Mouse (Mus musculus) small intestine, adult 2 months (tissue): Measurements from ENCODE around the gene Prlr.

Experiments
- CTCF ChIP-seq: fragments of 200-500 bp; IDR thresholded peaks from 2 replicates; pipeline ENCODE4 v1.5.1; 2012; ENCODE audit warnings: low read depth, mild to moderate bottlenecking, control low read depth, inconsistent platforms, low read length, moderate library complexity, mixed read lengths; ENCODE audit not compliant: insufficient replicate concordance, insufficient read length; ENCODE audit errors: extremely low read depth
- POLR2A ChIP-seq: fragments of 200-500 bp; IDR thresholded peaks from 2 replicates; pipeline ENCODE4 v1.6.1; 2012; ENCODE audit warnings: low read depth, mild to moderate bottlenecking, control low read depth, inconsistent platforms, low read length, moderate library complexity

- TF ChIP-seq POLR2A (no peak), CTCF (no peak)
These were observed 61.4 kb downstream of the Prlr start for GRCm38 (mm10) chr15:10238454-10238853.
